Mouse (Mus musculus) neural tube, embryonic 11.5 days (tissue): ENCODE results near the gene Itgb6. TPM values are rescaled to one million over a fixed set of nuclear protein-coding genes. Genes with fewer than 3 reads are reported as not detected.

Experiments
- ATAC-seq: fragments of 200-750 bp; cut with Nextera tagmentation; 2 replicates; pipeline ENCODE4 v1.8.0; 2017; ENCODE audit warnings: moderate number of reproducible peaks, mild to moderate bottlenecking, moderate TSS enrichment, moderate library complexity; ENCODE audit not compliant: insufficient read depth, low FRiP score, low TSS enrichment
- DNase-seq: peaks from one replicate; pipeline ENCODE4 v3.0.0-alpha.2; 2015; ENCODE audit warnings: low spot score
- H3K27ac ChIP-seq: fragments of 300-500 bp; sonication (generic); 2 replicates; pipeline ENCODE4 v1.5.1; 2014; ENCODE audit warnings: low read depth, mild to moderate bottlenecking, low read length
- H3K27me3 ChIP-seq: fragments of 300-500 bp; sonication (generic); 2 replicates; pipeline ENCODE4 v1.6.1; 2014; ENCODE audit warnings: mild to moderate bottlenecking, low read length, mixed read lengths; ENCODE audit not compliant: control insufficient read depth, insufficient read depth
- H3K36me3 ChIP-seq: fragments of 300-500 bp; sonication (generic); 2 replicates; pipeline ENCODE4 v1.6.1; 2014; ENCODE audit warnings: mild to moderate bottlenecking, low read length, moderate library complexity, mixed read lengths; ENCODE audit not compliant: control insufficient read depth, insufficient read depth
- H3K4me1 ChIP-seq: fragments of 300-500 bp; sonication (generic); 2 replicates; pipeline ENCODE4 v1.6.1; 2014; ENCODE audit warnings: low read length, mixed read lengths; ENCODE audit not compliant: control insufficient read depth, insufficient read depth
- H3K4me2 ChIP-seq: fragments of 300-500 bp; sonication (generic); 2 replicates; pipeline ENCODE4 v1.6.1; 2014; ENCODE audit warnings: low read depth, mild to moderate bottlenecking, moderate library complexity
- H3K4me3 ChIP-seq: fragments of 300-500 bp; sonication (generic); 2 replicates; pipeline ENCODE4 v1.5.1; 2014; ENCODE audit warnings: low read depth, low read length
- H3K9ac ChIP-seq: fragments of 300-500 bp; sonication (generic); 2 replicates; pipeline ENCODE4 v1.6.1; 2014; ENCODE audit warnings: mild to moderate bottlenecking, low read length
- H3K9me3 ChIP-seq: fragments of 300-500 bp; sonication (generic); 2 replicates; pipeline ENCODE4 v1.6.1; 2016; ENCODE audit warnings: low read length; ENCODE audit not compliant: control insufficient read depth
- WGBS: fragments of 180-500 bp; shearing (Covaris S2); extraction: QIAGEN DNeasy Blood & Tissue Kit; methylation state at CpG from one replicate; pipeline ENCODE4 v1.1.7; 2014; 5-methylcytosine and 5-hydroxymethylcytosine counted together
- polyA plus RNA-seq: library from polyadenylated mRNA; unstranded; fragments of >200 nt; fragmentation: Nextera tagmentation; extraction: Ambion mirVana; gene quantifications from 2 replicates; pipeline ENCODE4 v1.2.1, GENCODE M21; 2014

Gene Itgb6
- polyA plus RNA-seq, 1 experiment from 2014 or later = 0.73 TPM

- Histone ChIP-seq H3K36me3 (no peaks in the 10 kb centered on the region), H3K9ac (no peak overlapping the region), H3K4me1 (peaks cover 8% of the 10 kb centered on the region; the same call in 1 of the 2 replicates), H3K9me3 (no peaks in the 10 kb centered on the region), H3K4me3 (peak overlapping the region; percentile 42; the same call in 1 of the 2 replicates), H3K27ac (no peak overlapping the region), H3K27me3 (0 out of 2 replicates have a peak, but pooled peaks cover 2% of the 10 kb centered on the region), H3K4me2 (peak overlapping the region; percentile 84)
- DNase-seq (no peak), ATAC-seq (no peak)
- 26% methylated on average over 21 of the region's 21 CpGs for WGBS
Observed at GRCm38 (mm10) chr2:60552177-60552901, 170.1 kb downstream of the Itgb6 start.

DNA sequence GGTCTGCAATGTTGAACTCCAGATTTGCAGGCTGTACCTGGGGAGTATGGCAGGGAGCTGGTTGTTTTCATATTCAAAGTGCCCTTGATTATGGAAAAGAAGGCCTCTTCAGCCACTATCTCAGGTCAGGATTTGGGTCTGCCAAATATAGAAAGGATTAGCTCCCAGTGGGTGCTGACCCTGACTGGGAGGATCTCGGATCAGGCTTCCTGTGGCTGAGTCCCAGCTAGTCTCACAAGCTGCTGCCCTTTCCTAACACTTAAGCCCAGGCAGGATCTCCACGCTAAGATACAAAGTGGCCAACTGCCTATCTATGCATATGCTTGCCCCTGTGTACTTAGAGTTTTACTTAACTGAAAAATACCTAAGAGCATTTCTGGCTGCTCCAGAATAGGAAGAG, 170.8 kb downstream of the Itgb6 start:
- no peak overlapping the region for H3K4me2 ChIP-seq
- H3K27me3 ChIP-seq = 0 out of 2 replicates have a peak, but pooled peaks cover 2% of the 10 kb centered on the region
- H3K9me3 ChIP-seq = no peaks in the 10 kb centered on the region
- no peaks in the 10 kb centered on the region for H3K36me3 ChIP-seq
- H3K4me1 ChIP-seq = peaks cover 8% of the 10 kb centered on the region; the same call in 1 of the 2 replicates
- DNase-seq (no peak), ATAC-seq (no peak)
- H3K4me3 ChIP-seq = no peak overlapping the region
- no peak overlapping the region for H3K27ac ChIP-seq
- H3K9ac ChIP-seq = no peak overlapping the region
- WGBS = 51% methylated on average over 2 of the region's 2 CpGs

GRCm38 (mm10) chr2:60550521-60550920, 171.9 kb downstream of the Itgb6 start:
- Histone ChIP-seq H3K9me3 (no peaks in the 10 kb centered on the region), H3K9ac (no peak overlapping the region), H3K36me3 (no peaks in the 10 kb centered on the region), H3K4me3 (no peak overlapping the region), H3K4me2 (no peak overlapping the region), H3K27ac (no peak overlapping the region), H3K4me1 (peaks cover 8% of the 10 kb centered on the region; the same call in 1 of the 2 replicates), H3K27me3 (0 out of 2 replicates have a peak, but pooled peaks cover 2% of the 10 kb centered on the region)
- no peak for DNase-seq
- no peak for ATAC-seq
- 91% methylated on average over 8 of the region's 8 CpGs for WGBS

DNA sequence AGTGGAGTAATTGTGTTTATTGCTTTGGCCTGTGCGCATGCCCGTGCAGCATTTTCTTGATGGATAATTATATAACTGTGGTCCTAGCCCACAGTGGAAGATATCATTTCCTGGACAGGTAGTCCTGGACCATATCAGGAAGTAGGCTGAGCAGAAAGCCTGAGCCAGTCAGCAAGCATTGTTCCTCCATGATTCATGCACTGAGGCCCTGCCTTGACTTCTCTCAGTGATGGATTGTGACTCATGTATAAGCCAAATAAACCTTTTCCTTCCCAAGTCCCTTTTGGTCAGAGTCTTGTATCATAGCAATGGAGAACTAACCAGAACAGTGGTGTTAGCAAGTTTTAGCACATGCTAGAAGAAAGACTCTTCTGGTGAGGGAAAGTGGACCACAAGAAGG, 172.6 kb downstream of the Itgb6 start:
- DNase-seq (no peak), ATAC-seq (no peak)
- Histone ChIP-seq H3K27ac (no peak overlapping the region), H3K36me3 (no peaks in the 10 kb centered on the region), H3K4me2 (no peak overlapping the region), H3K9me3 (no peaks in the 10 kb centered on the region), H3K9ac (no peak overlapping the region), H3K4me3 (no peak overlapping the region), H3K27me3 (0 out of 2 replicates have a peak, but pooled peaks cover 2% of the 10 kb centered on the region), H3K4me1 (peaks cover 8% of the 10 kb centered on the region; the same call in 1 of the 2 replicates)
- 85% methylated on average over 2 of the region's 2 CpGs for WGBS

Other genes starting within 250 kb of the Itgb6 start
- 0.87 and 1.0 TPM in 2 replicates for gene Pla2r1, start 169.3 kb downstream of the Itgb6 start, polyA plus RNA-seq
- 89.1 and 94.8 TPM in 2 replicates for gene Rbms1, start 240.5 kb upstream of the Itgb6 start, polyA plus RNA-seq